Mouse (Mus musculus): ENCODE data around the gene Ptpn14. TPM values are rescaled to one million over a fixed set of nuclear protein-coding genes. Genes with fewer than 3 reads are reported as not detected.

Gene Ptpn14
- polyA plus RNA-seq, 1 experiment = 7.1 TPM

DNA sequence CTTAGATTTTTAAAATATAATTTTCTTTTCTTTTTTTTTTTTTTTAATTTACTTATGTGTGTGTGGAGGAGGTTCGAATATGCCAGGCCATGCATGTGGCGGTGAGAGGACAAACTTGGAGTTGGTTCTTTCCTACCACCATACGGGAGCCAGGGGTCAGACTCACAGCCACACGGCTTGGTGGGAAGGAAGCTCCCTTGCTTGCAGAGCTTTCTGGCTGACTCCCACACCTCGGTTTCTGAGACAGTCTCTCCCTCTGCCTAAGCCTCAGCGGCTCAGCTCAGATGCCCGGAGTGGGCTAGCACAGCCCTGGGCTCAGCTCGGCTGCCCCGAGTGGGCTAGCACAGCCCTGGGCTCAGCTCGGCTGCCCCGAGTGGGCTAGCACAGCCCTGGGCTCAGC is 10.5 kb upstream of the Ptpn14 start:
- no peak for TF ChIP-seq POLR2A (IDR thresholded peaks at IDR 0.05; ENCODE audit: low read depth, low read length)
- TF ChIP-seq CTCF (IDR thresholded peaks at IDR 0.05; ENCODE audit: extremely low read depth, insufficient read depth, insufficient read length, insufficient replicate concordance) = no peak
- Histone ChIP-seq H3K4me3 (ENCODE audit: extremely low read depth, insufficient read depth, insufficient read length) (no peak overlapping the region), H3K27ac (ENCODE audit: insufficient read depth, low read length) (no peak overlapping the region), H3K4me1 (ENCODE audit: control insufficient read depth, insufficient read depth, insufficient read length) (no peaks in the 10 kb centered on the region), H3K27me3 (ENCODE audit: control insufficient read depth, insufficient read depth, low read length) (no peaks in the 10 kb centered on the region), H3K36me3 (ENCODE audit: control insufficient read depth, insufficient read depth, low read length) (no peaks in the 10 kb centered on the region)
- WGBS = 90% methylated on average over 11 of the region's 11 CpGs
- no peak for DNase-seq (ENCODE audit: low read depth in 1 of 2, low spot score in 2 of 2)

DNA sequence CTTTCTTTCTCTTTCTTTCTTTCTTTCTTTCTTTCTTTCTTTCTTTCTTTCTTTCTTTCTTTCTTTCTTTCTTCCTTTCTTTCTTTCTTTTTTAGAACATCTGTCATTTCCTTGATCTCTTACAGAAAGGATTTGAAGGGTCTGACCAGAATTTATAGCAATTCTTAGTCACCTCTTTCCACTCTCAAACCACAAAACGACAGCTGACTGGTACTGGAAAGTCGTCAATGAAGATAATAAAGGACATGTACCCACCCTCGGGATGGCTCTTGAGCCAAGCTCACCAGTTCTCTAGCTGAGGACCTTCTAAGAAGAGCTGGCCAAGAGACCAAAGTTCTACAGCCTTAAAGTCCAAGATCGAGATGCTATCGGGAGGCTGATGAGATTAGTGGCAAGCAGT is 9.5 kb upstream of the Ptpn14 start:
- Histone ChIP-seq H3K4me1 (ENCODE audit: control insufficient read depth, insufficient read depth, insufficient read length) (no peaks in the 10 kb centered on the region), H3K27ac (ENCODE audit: insufficient read depth, low read length) (no peak overlapping the region), H3K4me3 (ENCODE audit: extremely low read depth, insufficient read depth, insufficient read length) (no peak overlapping the region), H3K36me3 (ENCODE audit: control insufficient read depth, insufficient read depth, low read length) (no peaks in the 10 kb centered on the region), H3K27me3 (ENCODE audit: control insufficient read depth, insufficient read depth, low read length) (no peaks in the 10 kb centered on the region)
- DNase-seq (ENCODE audit: low read depth in 1 of 2, low spot score in 2 of 2) = no peak
- TF ChIP-seq CTCF (IDR thresholded peaks at IDR 0.05; ENCODE audit: extremely low read depth, insufficient read depth, insufficient read length, insufficient replicate concordance) (no peak), POLR2A (IDR thresholded peaks at IDR 0.05; ENCODE audit: low read depth, low read length) (no peak)
- WGBS = 63% methylated on average over 5 of the region's 5 CpGs

GRCm38 (mm10) chr1:189726121-189726520 is 1.9 kb upstream of the Ptpn14 start:
- H3K27me3 ChIP-seq (ENCODE audit: control insufficient read depth, insufficient read depth, low read length) = peaks cover 5% of the 10 kb centered on the region

DNA sequence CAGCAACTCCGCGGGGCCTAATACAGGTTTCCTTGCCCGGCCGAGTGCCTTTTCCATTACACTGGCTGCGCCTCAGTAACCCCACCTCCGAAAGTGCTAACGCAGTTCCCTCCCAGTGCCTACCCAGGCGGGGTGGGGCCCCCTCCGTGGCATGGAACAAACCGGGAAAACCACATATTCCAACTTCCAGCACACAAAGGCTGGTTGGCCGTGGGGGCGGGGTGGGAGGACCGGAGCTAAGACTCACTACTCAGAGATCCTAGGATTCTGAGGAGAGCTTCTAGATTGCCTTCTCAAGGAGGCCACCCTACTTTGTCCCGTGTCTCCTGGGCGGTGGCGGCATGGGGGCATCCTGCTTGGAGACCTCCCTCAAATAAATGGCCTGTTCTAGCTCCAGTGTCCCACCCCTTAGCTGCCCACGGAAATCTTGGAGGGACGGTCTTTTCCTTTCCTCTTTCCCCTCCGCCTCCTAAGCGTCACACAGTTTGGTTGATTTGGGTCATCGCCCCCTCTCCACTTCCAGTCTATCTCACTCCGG is 653 bp upstream of the Ptpn14 start:
- Histone ChIP-seq H3K36me3 (ENCODE audit: control insufficient read depth, insufficient read depth, low read length) (no peaks in the 10 kb centered on the region), H3K4me3 (ENCODE audit: extremely low read depth, insufficient read depth, insufficient read length) (peak overlapping the region; percentile 49; the same call in 1 of the 2 replicates), H3K27me3 (ENCODE audit: control insufficient read depth, insufficient read depth, low read length) (peaks cover 5% of the 10 kb centered on the region), H3K4me1 (ENCODE audit: control insufficient read depth, insufficient read depth, insufficient read length) (no peaks in the 10 kb centered on the region; the same call in 1 of the 2 replicates), H3K27ac (ENCODE audit: insufficient read depth, low read length) (peak overlapping the region; percentile 52)
- TF ChIP-seq POLR2A (IDR thresholded peaks at IDR 0.05; ENCODE audit: low read depth, low read length) = no peak
- TF ChIP-seq CTCF (IDR thresholded peaks at IDR 0.05; ENCODE audit: extremely low read depth, insufficient read depth, insufficient read length, insufficient replicate concordance) = no peak
- DNase-seq (ENCODE audit: low read depth in 1 of 2, low spot score in 2 of 2) = no peak
- 13% methylated on average over 22 of the region's 22 CpGs for WGBS

More at GRCm38 (mm10) chr1:189726121-189726520, 1.9 kb upstream of the Ptpn14 start:
- H3K4me3 ChIP-seq (ENCODE audit: extremely low read depth, insufficient read depth, insufficient read length) = no peak overlapping the region
- no peak overlapping the region for H3K27ac ChIP-seq (ENCODE audit: insufficient read depth, low read length)
- H3K4me1 ChIP-seq (ENCODE audit: control insufficient read depth, insufficient read depth, insufficient read length) = no peaks in the 10 kb centered on the region; the same call in 1 of the 2 replicates
- no peak for DNase-seq (ENCODE audit: low read depth in 1 of 2, low spot score in 2 of 2)
- H3K36me3 ChIP-seq (ENCODE audit: control insufficient read depth, insufficient read depth, low read length) = no peaks in the 10 kb centered on the region
- 70% methylated on average over 4 of the region's 4 CpGs for WGBS
- no peak for TF ChIP-seq CTCF (IDR thresholded peaks at IDR 0.05; ENCODE audit: extremely low read depth, insufficient read depth, insufficient read length, insufficient replicate concordance)
- TF ChIP-seq POLR2A (IDR thresholded peaks at IDR 0.05; ENCODE audit: low read depth, low read length) = no peak

GRCm38 (mm10) chr1:189728784-189729115 is 682 bp downstream of the Ptpn14 start:
- Histone ChIP-seq H3K27ac (ENCODE audit: insufficient read depth, low read length) (peak overlapping the region; percentile 61; the same call in 1 of the 2 replicates), H3K27me3 (ENCODE audit: control insufficient read depth, insufficient read depth, low read length) (peaks cover 5% of the 10 kb centered on the region)

GRCm38 (mm10) chr1:189729141-189729815 is 1.2 kb downstream of the Ptpn14 start:
- WGBS = 52% methylated on average over 17 of the region's 17 CpGs
- no peak for DNase-seq (ENCODE audit: low read depth in 1 of 2, low spot score in 2 of 2)
- TF ChIP-seq POLR2A (IDR thresholded peaks at IDR 0.05; ENCODE audit: low read depth, low read length) (no peak), CTCF (IDR thresholded peaks at IDR 0.05; ENCODE audit: extremely low read depth, insufficient read depth, insufficient read length, insufficient replicate concordance) (no peak)
- Histone ChIP-seq H3K4me1 (ENCODE audit: control insufficient read depth, insufficient read depth, insufficient read length) (no peaks in the 10 kb centered on the region; the same call in 1 of the 2 replicates), H3K36me3 (ENCODE audit: control insufficient read depth, insufficient read depth, low read length) (no peaks in the 10 kb centered on the region), H3K27ac (ENCODE audit: insufficient read depth, low read length) (no peak overlapping the region), H3K4me3 (ENCODE audit: extremely low read depth, insufficient read depth, insufficient read length) (peak overlapping the region; percentile 65; the same call in 1 of the 2 replicates), H3K27me3 (ENCODE audit: control insufficient read depth, insufficient read depth, low read length) (peaks cover 5% of the 10 kb centered on the region)

More at GRCm38 (mm10) chr1:189728784-189729115, 682 bp downstream of the Ptpn14 start:
- Histone ChIP-seq H3K36me3 (ENCODE audit: control insufficient read depth, insufficient read depth, low read length) (no peaks in the 10 kb centered on the region), H3K4me1 (ENCODE audit: control insufficient read depth, insufficient read depth, insufficient read length) (no peaks in the 10 kb centered on the region; the same call in 1 of the 2 replicates), H3K4me3 (ENCODE audit: extremely low read depth, insufficient read depth, insufficient read length) (peak overlapping the region; percentile 65; the same call in 1 of the 2 replicates)
- TF ChIP-seq POLR2A (IDR thresholded peaks at IDR 0.05; ENCODE audit: low read depth, low read length) (no peak), CTCF (IDR thresholded peaks at IDR 0.05; ENCODE audit: extremely low read depth, insufficient read depth, insufficient read length, insufficient replicate concordance) (no peak)
- 10% methylated on average over 15 of the region's 15 CpGs for WGBS
- DNase-seq (ENCODE audit: low read depth in 1 of 2, low spot score in 2 of 2) = no peak

- 86% methylated on average over 10 of the region's 10 CpGs for WGBS
- DNase-seq (ENCODE audit: low read depth in 1 of 2, low spot score in 2 of 2) = no peak
- TF ChIP-seq POLR2A (IDR thresholded peaks at IDR 0.05; ENCODE audit: low read depth, low read length) (no peak), CTCF (IDR thresholded peaks at IDR 0.05; ENCODE audit: extremely low read depth, insufficient read depth, insufficient read length, insufficient replicate concordance) (no peak)
These were observed 3.6 kb downstream of the Ptpn14 start for GRCm38 (mm10) chr1:189731697-189732096.

More at GRCm38 (mm10) chr1:189731697-189732096, 3.6 kb downstream of the Ptpn14 start:
- no peaks in the 10 kb centered on the region for H3K36me3 ChIP-seq (ENCODE audit: control insufficient read depth, insufficient read depth, low read length)
- no peaks in the 10 kb centered on the region; the same call in 1 of the 2 replicates for H3K4me1 ChIP-seq (ENCODE audit: control insufficient read depth, insufficient read depth, insufficient read length)
- no peak overlapping the region for H3K4me3 ChIP-seq (ENCODE audit: extremely low read depth, insufficient read depth, insufficient read length)
- H3K27ac ChIP-seq (ENCODE audit: insufficient read depth, low read length) = no peak overlapping the region
- peaks cover 5% of the 10 kb centered on the region for H3K27me3 ChIP-seq (ENCODE audit: control insufficient read depth, insufficient read depth, low read length)

Data from spleen, adult 2 months (tissue).